Comparison of ENCODE assay signal across 8 mouse cellular contexts in genomic region chr2:93063347-93063746, GRCm38 (mm10). TPM values are rescaled to one million over a fixed set of nuclear protein-coding genes. Genes with fewer than 3 reads are reported as not detected.
DNase-seq lines count a peak whose midpoint lies in the region; ATAC-seq and TF ChIP-seq lines count a peak whose summit lies in the region.

No protein-coding gene starts in this region.

- no peak for ATAC-seq in liver, embryonic 11.5 days (replicated peaks; ENCODE audit: low FRiP score)
- ATAC-seq in limb, embryonic 14.5 days (ENCODE audit: low FRiP score, low read depth): no peak

- TF ChIP-seq POLR2A in limb, embryonic 14.5 days (IDR thresholded peaks at IDR 0.05; ENCODE audit: borderline replicate concordance, extremely low read depth, insufficient read depth, insufficient read length): no peak

- no peaks in the 10 kb centered on the region for H3K36me3 ChIP-seq in liver, embryonic 11.5 days (ENCODE audit: control insufficient read depth, insufficient read depth, low read length)
- no peaks in the 10 kb centered on the region for H3K36me3 ChIP-seq in limb, embryonic 14.5 days (ENCODE audit: control insufficient read depth, insufficient read depth, low read length)

- 28% methylated on average over 2 of the region's 2 CpGs for WGBS in liver, embryonic 11.5 days
- 26% methylated on average over 2 of the region's 2 CpGs for WGBS in limb, embryonic 14.5 days

- DNase-seq in liver (peak; percentile 46), MN1 (ENCODE audit: low spot score) (peak; percentile 72)
- DNase-seq in liver, embryonic 11.5 days (ENCODE audit: low spot score): no peak
- peak; percentile 59 for DNase-seq in cerebellum, adult 8-10 months
- peak; percentile 61 for DNase-seq in gastrocnemius, postnatal 10 days
- DNase-seq in limb, embryonic 14.5 days (ENCODE audit: low spot score): peak; percentile 52
- peak; percentile 59 to 79 for DNase-seq in right cerebral cortex, postnatal 10 days (ENCODE audit: low spot score in 2 of 2)
- no peak for DNase-seq in heart, adult 9 months (ENCODE audit: low spot score in 2 of 2)

- no peak overlapping the region for H3K27ac ChIP-seq in liver, embryonic 11.5 days (ENCODE audit: low read depth, low read length)
- H3K27ac ChIP-seq in limb, embryonic 14.5 days (replicated peaks; ENCODE audit: low read depth, low read length): no peak overlapping the region

- no peak overlapping the region for H3K4me2 ChIP-seq in liver, embryonic 11.5 days
- H3K4me2 ChIP-seq in limb, embryonic 14.5 days (replicated peaks; ENCODE audit: low read depth, low read length, severe bottlenecking): no peak overlapping the region

- no peak overlapping the region for H3K9ac ChIP-seq in liver, embryonic 11.5 days (ENCODE audit: low read depth, low read length)
- H3K9ac ChIP-seq in limb, embryonic 14.5 days (ENCODE audit: low read depth, low read length, severe bottlenecking): no peak overlapping the region

- H3K4me3 ChIP-seq in liver, embryonic 11.5 days (ENCODE audit: low read depth, low read length): no peak overlapping the region
- no peak overlapping the region for H3K4me3 ChIP-seq in limb, embryonic 14.5 days (replicated peaks; ENCODE audit: low read length)

- no peaks in the 10 kb centered on the region for H3K4me1 ChIP-seq in liver, embryonic 11.5 days (replicated peaks; ENCODE audit: control insufficient read depth, insufficient read depth, low read length)
- no peaks in the 10 kb centered on the region for H3K4me1 ChIP-seq in limb, embryonic 14.5 days (ENCODE audit: control insufficient read depth, insufficient read depth, low read length)

- H3K27me3 ChIP-seq in liver, embryonic 11.5 days (replicated peaks; ENCODE audit: control insufficient read depth, insufficient read depth, low read length): no peaks in the 10 kb centered on the region
- H3K27me3 ChIP-seq in limb, embryonic 14.5 days (ENCODE audit: control insufficient read depth, insufficient read depth, low read length): no peaks in the 10 kb centered on the region

- no peaks in the 10 kb centered on the region for H3K9me3 ChIP-seq in liver, embryonic 11.5 days (ENCODE audit: control insufficient read depth, low read length)
- H3K9me3 ChIP-seq in limb, embryonic 14.5 days (ENCODE audit: control insufficient read depth, low read length): no peaks in the 10 kb centered on the region

RNA-seq across cellular contexts. Expression of gene Prdm11, which starts 17.4 kb away (rescaled TPM):
- polyA plus RNA-seq in liver, embryonic 11.5 days (2014; fragmentation: Nextera tagmentation; extraction: Ambion mirVana): 5.0 and 6.4 TPM in 2 replicates
- total RNA-seq in gastrocnemius, postnatal 10 days (2021): 1 to 10 TPM; 3.2 to 3.4 TPM
- 24.4 and 30.0 TPM in 2 replicates for polyA plus RNA-seq in limb, embryonic 14.5 days (2012; rRNA removed)
- polyA plus RNA-seq in limb, embryonic 14.5 days (2014; fragmentation: Nextera tagmentation; extraction: Ambion mirVana): 6.5 and 8.0 TPM in 2 replicates

Comparison
In these comparisons a context has a peak if more than half of its experiments do, and no peak if none do; other contexts are left out.
1. DNase-seq: peak in liver (single experiment), MN1 (single experiment), cerebellum, adult 8-10 months (single experiment), gastrocnemius, postnatal 10 days (single experiment), limb, embryonic 14.5 days (single experiment) and right cerebral cortex, postnatal 10 days (2 of 2); none in liver, embryonic 11.5 days (single experiment) and heart, adult 9 months (0 of 2).